Mouse (Mus musculus) hematopoietic stem cell, adult 5-6 weeks (primary cell): Measurements from ENCODE around the gene 2010111I01Rik. TPM values are rescaled to one million over a fixed set of nuclear protein-coding genes. Genes with fewer than 3 reads are reported as not detected.
"Not testable (repeated sequence)": the region's sequence is repeated elsewhere in the genome, so short reads cannot be mapped to it uniquely, and the experiment has no call there.

Source experiments
- ATAC-seq, 2 experiments: fragments of 125-278 bp in 1 of 2; replicated peaks in 1 of 2; 2 replicates each; pipeline ENCODE4 v1.8.0; 2016 to 2017; ENCODE audit warnings: inconsistent platforms in 2 of 2, mild to moderate bottlenecking in 2 of 2, moderate number of reproducible peaks in 2 of 2, low read depth in 1 of 2, moderate TSS enrichment in 1 of 2; ENCODE audit not compliant: low FRiP score in 2 of 2, poor library complexity in 2 of 2, severe bottlenecking in 2 of 2, insufficient read depth in 1 of 2, low TSS enrichment in 1 of 2
- total RNA-seq: library from RNA; stranded (forward); fragments of 172-1452, 232-1000 nt; gene quantifications from 2 replicates; pipeline ENCODE4 v1.2.3, GENCODE M21; 2017

2010111I01Rik gene
- total RNA-seq, 1 experiment from 2014 or later: 47.1 TPM

- no peak for ATAC-seq
Measured at GRCm38 (mm10) chr13:63039326-63039725, 74.6 kb downstream of the 2010111I01Rik start.

- no peak for ATAC-seq
Measured at GRCm38 (mm10) chr13:63039848-63040247, 75.2 kb downstream of the 2010111I01Rik start.

GRCm38 (mm10) chr13:63045504-63046205 lies 81.0 kb downstream of the 2010111I01Rik start:
- ATAC-seq: no peak

GRCm38 (mm10) chr13:63046206-63047020 lies 81.7 kb downstream of the 2010111I01Rik start:
- ATAC-seq: peak in 1 of 2 experiments; percentile 71; a peak in 3 of 4 replicates

GRCm38 (mm10) chr13:63063706-63064105 lies 99.0 kb downstream of the 2010111I01Rik start:
- ATAC-seq: no peak

- no peak for ATAC-seq
Measured at GRCm38 (mm10) chr13:63066607-63067006, 101.9 kb downstream of the 2010111I01Rik start.

- ATAC-seq: no peak
Measured at GRCm38 (mm10) chr13:63068371-63069136, 103.9 kb downstream of the 2010111I01Rik start.

- no peak for ATAC-seq
Measured at GRCm38 (mm10) chr13:63071874-63072273, 107.2 kb downstream of the 2010111I01Rik start.

GRCm38 (mm10) chr13:63072376-63072775 lies 107.7 kb downstream of the 2010111I01Rik start:
- no peak for ATAC-seq

GRCm38 (mm10) chr13:63073911-63074675 lies 109.4 kb downstream of the 2010111I01Rik start:
- ATAC-seq: no peak

GRCm38 (mm10) chr13:63074676-63074991 lies 109.9 kb downstream of the 2010111I01Rik start:
- ATAC-seq: no peak

- ATAC-seq: no peak
Measured at GRCm38 (mm10) chr13:63075331-63075855, 110.7 kb downstream of the 2010111I01Rik start.

- ATAC-seq: no peak
Measured at GRCm38 (mm10) chr13:63080191-63080590, 115.5 kb downstream of the 2010111I01Rik start.

- ATAC-seq: no peak
Measured at GRCm38 (mm10) chr13:63080823-63081222, 116.1 kb downstream of the 2010111I01Rik start.

GRCm38 (mm10) chr13:63082555-63083136 lies 118.0 kb downstream of the 2010111I01Rik start:
- ATAC-seq: no peak

GRCm38 (mm10) chr13:63083139-63083538 lies 118.4 kb downstream of the 2010111I01Rik start:
- not testable (repeated sequence) for ATAC-seq

GRCm38 (mm10) chr13:63083663-63084062 lies 119.0 kb downstream of the 2010111I01Rik start:
- no peak for ATAC-seq
